Mouse (Mus musculus): ENCODE data around the gene Wnt1.
"Not testable (repeated sequence)": the region's sequence is repeated elsewhere in the genome, so short reads cannot be mapped to it uniquely, and the experiment has no call there.

The Wnt1 gene

GRCm38 (mm10) chr15:98805324-98806040 is 15.8 kb downstream of the Wnt1 start:
- DNase-seq (ENCODE audit: low spot score in 2 of 2): peak; percentile 66 to 77

- no peak for DNase-seq (ENCODE audit: low spot score in 2 of 2)
These were observed 16.6 kb downstream of the Wnt1 start for GRCm38 (mm10) chr15:98806071-98806808.

GRCm38 (mm10) chr15:98806809-98807770 is 17.4 kb downstream of the Wnt1 start:
- DNase-seq (ENCODE audit: low spot score in 2 of 2): no peak

GRCm38 (mm10) chr15:98807895-98808650 is 18.4 kb downstream of the Wnt1 start:
- no peak for DNase-seq (ENCODE audit: low spot score in 2 of 2)

- DNase-seq (ENCODE audit: low spot score in 2 of 2): no peak
These were observed 19.0 kb downstream of the Wnt1 start for GRCm38 (mm10) chr15:98808651-98809134.

- DNase-seq (ENCODE audit: low spot score in 2 of 2): no peak
These were observed 19.7 kb downstream of the Wnt1 start, which contains the start of gene Ddn for GRCm38 (mm10) chr15:98809390-98809789. Gene Ddn (minus strand): TSS chr15:98809490.

- not testable (repeated sequence) for DNase-seq (ENCODE audit: low spot score in 2 of 2)
These were observed 20.6 kb downstream of the Wnt1 start for GRCm38 (mm10) chr15:98810212-98810611.

GRCm38 (mm10) chr15:98812741-98813424 is 23.2 kb downstream of the Wnt1 start:
- no peak for DNase-seq (ENCODE audit: low spot score in 2 of 2)

GRCm38 (mm10) chr15:98818171-98818570 is 28.5 kb downstream of the Wnt1 start:
- DNase-seq (ENCODE audit: low spot score in 2 of 2): no peak

- DNase-seq (ENCODE audit: low spot score in 2 of 2): no peak
These were observed 31.3 kb downstream of the Wnt1 start for GRCm38 (mm10) chr15:98820937-98821336.

GRCm38 (mm10) chr15:98821403-98821802 is 31.7 kb downstream of the Wnt1 start:
- no peak for DNase-seq (ENCODE audit: low spot score in 2 of 2)

GRCm38 (mm10) chr15:98822147-98822546 is 32.5 kb downstream of the Wnt1 start:
- DNase-seq (ENCODE audit: low spot score in 2 of 2): no peak

- DNase-seq (ENCODE audit: low spot score in 2 of 2): no peak
These were observed 33.8 kb downstream of the Wnt1 start for GRCm38 (mm10) chr15:98823434-98823833.

GRCm38 (mm10) chr15:98827611-98828011 is 38.0 kb downstream of the Wnt1 start:
- no peak for DNase-seq (ENCODE audit: low spot score in 2 of 2)

- DNase-seq (ENCODE audit: low spot score in 2 of 2): peak; percentile 97
These were observed 41.4 kb downstream of the Wnt1 start, which contains the start of gene Prkag1 for GRCm38 (mm10) chr15:98830736-98831683. Gene Prkag1 (minus strand): TSS chr15:98831521.

- no peak for DNase-seq (ENCODE audit: low spot score in 2 of 2)
These were observed 42.0 kb downstream of the Wnt1 start for GRCm38 (mm10) chr15:98831684-98832035.

GRCm38 (mm10) chr15:98832161-98833058 is 42.8 kb downstream of the Wnt1 start:
- no peak for DNase-seq (ENCODE audit: low spot score in 2 of 2)

- DNase-seq (ENCODE audit: low spot score in 2 of 2): no peak
These were observed 43.6 kb downstream of the Wnt1 start for GRCm38 (mm10) chr15:98833281-98833680.
